Mouse (Mus musculus): ENCODE results near the gene Aff3.

Aff3 gene

DNA sequence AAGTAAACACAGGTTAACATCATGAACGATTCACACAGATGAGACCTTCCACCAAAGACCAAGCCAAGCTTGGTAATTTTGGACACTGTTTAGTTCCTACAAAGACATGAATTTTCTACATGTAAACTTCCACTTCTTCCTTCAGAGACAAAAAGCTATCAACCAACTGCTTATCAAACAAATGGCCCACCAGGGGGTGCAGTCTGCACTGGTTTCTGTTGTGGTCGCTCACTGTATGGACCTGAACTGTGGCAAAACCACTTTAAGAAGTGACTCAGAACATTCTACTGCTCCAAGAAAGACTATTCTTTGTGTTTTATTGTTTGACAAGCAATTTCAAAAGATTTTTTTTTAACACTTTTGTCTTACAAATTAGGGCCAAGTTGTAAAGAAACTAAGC lies 271.8 kb downstream of the Aff3 start:
- peak in 1 of 2 experiments; percentile 25 for DNase-seq (ENCODE audit: low spot score in 2 of 2)

- no peak for DNase-seq (ENCODE audit: low spot score in 2 of 2)
Observed at GRCm38 (mm10) chr1:38390886-38391249, 273.9 kb downstream of the Aff3 start.

- no peak for DNase-seq (ENCODE audit: low spot score in 2 of 2)
Observed at GRCm38 (mm10) chr1:38390235-38390885, 274.4 kb downstream of the Aff3 start.

DNA sequence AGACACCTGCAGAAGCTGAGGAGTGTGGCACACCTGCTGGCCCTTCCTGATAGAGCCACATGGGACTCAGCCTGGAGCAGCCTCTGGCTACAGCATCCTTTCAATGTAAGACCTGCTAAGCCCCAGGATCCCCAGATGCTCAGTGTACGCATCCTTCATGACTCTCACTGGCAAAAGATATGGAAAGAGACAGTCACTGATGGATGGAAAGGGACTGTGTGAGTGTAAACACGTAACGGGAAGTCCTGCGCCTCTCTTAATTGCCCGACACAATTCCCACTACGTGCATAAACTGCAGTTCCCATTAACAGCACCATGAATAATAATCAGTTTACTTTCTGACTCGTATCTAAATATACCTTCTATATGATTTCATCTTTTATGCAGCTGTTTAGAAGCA lies 275.2 kb downstream of the Aff3 start:
- DNase-seq (ENCODE audit: low spot score in 2 of 2) = no peak

DNA sequence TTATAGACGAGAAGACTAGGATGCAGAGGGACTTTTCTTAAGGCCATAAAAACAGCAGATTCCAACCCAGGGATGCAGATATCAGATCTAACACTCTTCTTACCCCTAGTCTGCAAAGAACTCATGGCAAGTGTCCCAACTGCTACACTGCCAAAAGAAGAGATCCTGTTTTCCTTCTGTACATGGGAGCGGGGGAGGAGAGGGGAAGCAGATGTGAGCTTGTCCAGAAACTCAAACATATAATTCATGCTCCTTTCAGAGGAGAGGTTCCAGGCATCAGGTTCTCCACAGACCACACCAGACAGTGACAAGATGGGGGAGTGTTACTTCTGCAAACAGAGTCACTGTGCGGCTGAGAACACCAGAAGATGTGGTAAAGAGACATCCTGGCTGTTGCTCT lies 276.3 kb downstream of the Aff3 start:
- DNase-seq (ENCODE audit: low spot score in 2 of 2) = no peak

GRCm38 (mm10) chr1:38387438-38387837 lies 277.3 kb downstream of the Aff3 start:
- no peak for DNase-seq (ENCODE audit: low spot score in 2 of 2)

DNA sequence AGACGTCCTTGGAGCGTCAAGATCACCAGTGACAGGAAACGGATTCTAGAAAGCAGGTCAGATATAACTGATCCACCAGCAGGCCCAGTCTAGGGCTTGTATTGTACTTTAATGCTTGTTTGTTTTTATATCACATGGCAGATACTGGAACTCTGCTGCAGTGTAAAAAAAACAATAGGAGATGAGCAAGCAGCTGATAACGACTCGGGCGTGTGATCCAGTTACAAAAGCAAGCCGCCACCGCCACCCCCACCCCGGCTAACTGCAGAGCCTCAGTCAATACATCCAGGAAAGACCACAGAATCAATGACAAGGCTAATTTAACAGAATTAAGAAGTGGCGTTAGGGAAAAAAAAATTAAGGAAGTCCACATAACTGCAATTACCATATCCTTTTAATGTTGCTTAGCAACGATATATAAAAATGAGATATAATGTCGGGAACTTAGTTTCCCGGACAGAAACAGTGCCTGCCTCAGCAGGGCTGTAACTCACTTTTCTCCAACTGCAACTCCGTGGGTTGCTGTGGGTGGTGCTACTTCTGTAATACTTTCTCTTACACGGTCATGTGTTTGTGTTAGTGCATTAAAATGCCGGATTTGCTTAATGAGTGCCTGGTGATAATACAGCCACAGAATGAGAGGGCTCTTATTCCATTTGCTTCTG lies 280.2 kb downstream of the Aff3 start:
- no peak for DNase-seq (ENCODE audit: low spot score in 2 of 2)

- no peak for DNase-seq (ENCODE audit: low spot score in 2 of 2)
Observed at GRCm38 (mm10) chr1:38384010-38384409, 280.7 kb downstream of the Aff3 start.

DNA sequence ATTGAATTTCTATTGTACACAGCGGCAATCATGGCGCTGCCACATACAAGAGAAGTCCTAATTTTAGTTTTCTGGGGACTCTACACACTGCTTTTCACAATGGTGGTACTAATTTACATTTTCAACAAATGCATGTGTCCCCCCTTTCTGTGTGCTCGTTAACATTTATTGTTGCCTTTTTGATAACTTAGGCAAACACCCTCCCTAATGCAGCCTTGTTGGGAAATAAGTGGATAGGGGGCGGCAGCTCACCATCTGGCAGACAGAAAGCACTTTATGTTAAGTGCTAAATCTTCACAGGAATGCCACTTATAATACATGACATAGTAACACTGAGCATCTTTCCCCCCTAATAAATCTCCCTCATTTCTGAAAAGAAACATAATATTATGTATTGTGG lies 282.1 kb downstream of the Aff3 start:
- DNase-seq (ENCODE audit: low spot score in 2 of 2) = no peak

DNA sequence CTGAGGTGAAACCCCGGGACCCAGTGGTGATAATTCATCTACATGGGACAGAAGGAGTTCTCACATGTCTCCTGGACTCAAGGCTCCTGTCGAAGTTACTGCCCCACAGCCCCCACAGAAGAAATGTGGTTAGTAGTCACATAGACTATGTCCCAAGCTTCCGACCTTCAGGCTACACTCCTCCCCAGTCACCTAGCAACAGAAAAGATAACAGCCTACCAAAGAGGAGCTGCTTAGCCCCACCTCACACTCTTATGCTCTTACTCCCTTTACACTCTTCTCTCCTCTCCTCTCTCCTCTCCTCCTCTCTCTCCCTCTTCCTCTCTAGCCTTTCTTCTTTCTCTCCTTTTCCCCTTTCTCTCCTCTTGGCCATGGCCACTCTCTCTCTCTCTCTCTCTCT lies 286.8 kb downstream of the Aff3 start:
- DNase-seq (ENCODE audit: low spot score in 2 of 2) = no peak

DNA sequence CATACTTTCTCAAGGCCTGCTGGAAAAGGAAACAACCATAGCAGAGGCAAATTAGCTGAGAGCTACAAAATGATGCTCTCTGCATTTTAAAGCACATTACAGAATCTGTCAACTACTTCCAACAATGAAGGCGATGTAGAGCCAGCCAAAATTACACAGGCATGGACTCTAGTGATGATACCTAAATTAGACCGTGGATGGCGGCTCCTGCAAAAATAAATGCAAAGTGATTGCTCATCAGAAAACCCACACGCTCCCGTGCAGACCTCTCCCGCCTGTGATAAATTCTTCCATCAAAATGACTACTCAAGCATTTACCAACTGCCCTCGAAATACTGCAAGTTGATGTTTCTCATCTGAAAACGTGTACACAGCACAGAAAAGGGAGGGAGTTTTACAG lies 295.6 kb downstream of the Aff3 start:
- DNase-seq (ENCODE audit: low spot score in 2 of 2) = no peak

DNA sequence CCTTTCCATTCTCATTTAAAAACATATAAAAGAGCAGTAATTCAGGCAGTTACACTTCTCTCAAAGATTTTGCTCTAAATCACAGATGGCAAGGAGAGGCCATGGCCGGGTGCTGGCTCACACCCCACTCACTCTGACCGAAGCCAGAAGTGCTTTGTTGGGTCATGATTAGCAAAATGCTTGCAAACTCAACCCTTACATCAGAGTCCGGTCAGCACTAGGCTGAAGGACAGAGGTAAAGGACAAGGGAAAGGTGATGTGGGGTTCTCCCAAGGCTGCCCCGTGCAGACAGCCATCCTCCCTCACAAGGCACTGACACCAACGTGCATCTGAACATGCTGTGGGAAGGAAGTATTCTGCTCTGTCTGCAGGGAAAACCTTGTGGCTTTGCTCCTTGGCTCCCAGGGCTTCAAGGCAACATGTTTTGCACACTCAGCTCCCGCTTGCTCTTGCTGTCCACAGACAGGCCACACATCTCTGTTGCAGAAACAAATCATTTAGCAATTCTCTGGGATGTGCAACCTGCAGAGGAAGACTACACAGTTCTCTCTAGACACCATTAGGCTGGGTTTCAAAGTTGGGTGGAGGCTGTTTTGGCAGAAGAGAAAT lies 296.6 kb downstream of the Aff3 start:
- no peak for DNase-seq (ENCODE audit: low spot score in 2 of 2)

DNA sequence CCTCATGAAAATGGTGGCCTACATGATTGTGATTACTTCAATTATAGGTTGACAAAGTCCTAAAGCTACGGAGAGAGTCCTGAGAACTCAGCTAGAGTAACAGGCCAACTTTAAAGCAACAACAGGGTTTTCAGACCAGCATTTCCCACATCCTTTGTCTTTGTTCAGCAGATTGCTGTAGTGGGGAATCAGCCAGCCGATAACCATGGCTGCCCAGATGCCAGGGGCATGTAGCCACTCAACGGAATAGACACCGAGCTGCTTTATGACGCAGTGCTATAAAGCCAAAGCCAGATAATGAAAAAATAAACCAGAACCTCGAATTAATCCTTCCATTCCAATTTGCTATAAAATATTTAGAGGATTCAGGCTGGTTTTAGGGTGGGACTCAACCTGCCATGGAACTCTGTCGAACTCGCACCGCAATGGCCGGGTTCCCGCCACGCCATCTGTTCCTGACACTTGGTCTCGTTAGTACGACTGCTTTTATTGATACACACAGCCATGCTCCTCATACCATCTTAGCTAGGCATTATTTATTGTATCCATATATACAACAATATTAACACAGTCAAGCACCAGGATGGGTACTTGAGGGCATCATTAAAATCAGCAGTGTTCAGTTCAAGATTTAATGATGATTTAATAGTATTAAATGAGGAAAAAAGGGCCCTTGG lies 297.2 kb downstream of the Aff3 start:
- DNase-seq (ENCODE audit: low spot score in 2 of 2) = no peak

DNA sequence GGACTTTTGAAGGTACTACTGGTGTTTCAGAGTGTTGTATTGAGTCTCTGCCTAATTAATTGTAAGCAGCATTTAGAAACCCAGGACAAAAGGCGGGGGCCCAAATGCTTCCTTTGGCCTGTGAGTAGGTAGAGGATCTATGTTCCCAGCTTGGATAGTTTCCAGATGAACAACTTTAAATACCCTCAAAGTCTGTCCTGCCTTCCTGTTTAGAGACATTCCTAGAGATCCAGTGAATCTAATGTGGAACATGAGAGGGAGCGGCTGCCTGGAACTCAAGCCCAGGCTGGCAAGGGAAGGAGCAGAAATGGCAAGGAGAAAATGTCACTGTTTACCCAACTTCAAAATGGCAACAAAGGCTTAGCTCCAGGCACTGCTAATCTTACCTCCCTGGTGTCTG lies 300.9 kb downstream of the Aff3 start:
- DNase-seq (ENCODE audit: low spot score in 2 of 2) = no peak

- DNase-seq (ENCODE audit: low spot score in 2 of 2) = no peak
Observed at GRCm38 (mm10) chr1:38362275-38362674, 302.5 kb downstream of the Aff3 start.

GRCm38 (mm10) chr1:38358797-38359349 lies 305.9 kb downstream of the Aff3 start:
- no peak for DNase-seq (ENCODE audit: low spot score in 2 of 2)

GRCm38 (mm10) chr1:38357933-38358796 lies 306.6 kb downstream of the Aff3 start:
- no peak for DNase-seq (ENCODE audit: low spot score in 2 of 2)

- no peak for DNase-seq (ENCODE audit: low spot score in 2 of 2)
Observed at GRCm38 (mm10) chr1:38354585-38354984, 310.2 kb downstream of the Aff3 start.

DNA sequence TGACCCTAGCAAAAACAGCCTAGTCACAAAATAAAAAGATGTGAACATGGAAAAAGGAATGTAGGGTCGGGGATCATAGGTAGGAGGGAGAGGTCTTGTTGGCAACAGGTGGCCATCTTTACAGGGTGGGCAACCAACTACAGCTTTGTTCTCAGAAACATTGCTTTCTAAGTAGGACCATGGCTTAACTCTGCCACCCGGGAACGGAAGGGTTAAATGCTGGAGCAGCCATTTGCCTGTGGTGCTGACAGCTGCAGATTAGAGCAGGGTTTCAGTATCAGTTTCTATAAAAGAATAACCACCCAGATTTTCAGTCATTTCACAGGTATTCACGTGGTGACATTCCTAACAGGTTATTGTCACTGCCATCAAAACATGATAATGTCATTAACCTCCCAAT lies 317.4 kb downstream of the Aff3 start:
- DNase-seq (ENCODE audit: low spot score in 2 of 2) = no peak

- no peak for DNase-seq (ENCODE audit: low spot score in 2 of 2)
Observed at GRCm38 (mm10) chr1:38334206-38334605, 330.5 kb downstream of the Aff3 start.

DNA sequence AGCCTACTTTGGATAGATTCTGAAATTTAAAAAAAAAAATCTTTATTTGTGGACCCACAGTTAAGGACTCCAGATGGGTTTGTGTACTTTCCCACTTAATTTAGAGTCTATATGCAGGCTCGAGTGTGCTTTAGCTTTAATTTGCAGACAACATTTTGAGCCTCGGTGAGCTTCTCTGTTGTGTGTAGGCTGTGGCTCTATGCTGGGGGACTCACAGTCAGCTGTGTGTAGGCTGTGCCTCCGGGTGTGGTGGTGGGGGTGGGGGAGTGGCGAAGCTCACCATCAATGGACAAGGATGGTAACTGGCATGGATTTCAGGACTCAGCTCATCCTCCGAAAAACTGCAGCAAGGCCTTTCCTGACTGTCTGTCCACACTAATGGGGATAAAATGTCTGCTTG lies 331.8 kb downstream of the Aff3 start:
- no peak for DNase-seq (ENCODE audit: low spot score in 2 of 2)

- DNase-seq (ENCODE audit: low spot score in 2 of 2) = no peak
Observed at GRCm38 (mm10) chr1:38324206-38324605, 340.5 kb downstream of the Aff3 start.
